Mouse (Mus musculus) G1E (cell line): Measurements from ENCODE around the gene Stat5b. TPM values are rescaled to one million over a fixed set of nuclear protein-coding genes. Genes with fewer than 3 reads are reported as not detected.

Experiments used
- ATAC-seq: 2 replicates; pipeline ENCODE4 v1.8.0; 2016; ENCODE audit warnings: mild to moderate bottlenecking; ENCODE audit not compliant: insufficient number of reproducible peaks, poor library complexity, low FRiP score, severe bottlenecking; ENCODE audit errors: extremely low read depth
- DNase-seq: peaks from one replicate; pipeline ENCODE4 v3.0.0; 2012; ENCODE audit warnings: low spot score
- H3K27me3 ChIP-seq: 2 replicates; pipeline ENCODE4 v1.6.1; 2012; ENCODE audit warnings: mild to moderate bottlenecking, low read length, inconsistent platforms; ENCODE audit not compliant: insufficient read depth
- H3K36me3 ChIP-seq: replicated peaks from 2 replicates; pipeline ENCODE3; 2012; ENCODE audit warnings: mild to moderate bottlenecking, inconsistent platforms
- H3K4me1 ChIP-seq: 2 replicates; pipeline ENCODE4 v1.6.1; 2012; ENCODE audit warnings: low read depth, low read length, inconsistent platforms, mixed read lengths; ENCODE audit not compliant: insufficient read depth
- H3K4me3 ChIP-seq: 2 replicates; pipeline ENCODE4 v1.5.1; 2012; ENCODE audit warnings: low read depth, mild to moderate bottlenecking, inconsistent platforms, low read length, moderate library complexity, mixed read lengths
- H3K9me3 ChIP-seq: replicated peaks from 2 replicates; pipeline ENCODE4 v1.6.1; 2012; ENCODE audit warnings: inconsistent platforms
- CTCF ChIP-seq: IDR thresholded peaks from 2 replicates; pipeline ENCODE4 v1.5.1; 2012; ENCODE audit warnings: low read depth, low read length, inconsistent platforms, mixed read lengths
- GATA1 ChIP-seq: IDR thresholded peaks from 2 replicates; pipeline ENCODE4 v1.6.1; 2012; ENCODE audit warnings: borderline replicate concordance, low read length, inconsistent platforms, mixed read lengths
- GATA2 ChIP-seq: IDR thresholded peaks from 2 replicates; pipeline ENCODE4 v1.6.1; 2012; ENCODE audit warnings: low read depth, low read length, inconsistent platforms, borderline replicate concordance
- POLR2AphosphoS5 ChIP-seq: IDR thresholded peaks from 2 replicates; pipeline ENCODE4 v1.6.1; 2012; ENCODE audit warnings: low read depth, low read length, inconsistent platforms; ENCODE audit not compliant: insufficient replicate concordance
- TAL1 ChIP-seq: conservative IDR thresholded peaks from 2 replicates; pipeline ENCODE4 v1.6.1; 2012; ENCODE audit warnings: low read depth, low read length, inconsistent platforms, mixed read lengths
- polyA plus RNA-seq: library from polyadenylated mRNA; stranded (reverse); fragments of >175 nt; gene quantifications from 2 replicates; pipeline ENCODE4 v1.2.3, GENCODE M21; 2012
- total RNA-seq, 2 experiments: library from RNA; stranded (forward) in 1 of 2; stranded (reverse) in 1 of 2; fragments of 200-1000 nt in 1 of 2; fragments of >200 nt in 1 of 2; fragmentation: Nextera tagmentation in 1 of 2; gene quantifications; 2 replicates each; pipeline ENCODE4 v1.2.3; 2014 to 2017

The Stat5b gene
- total and polyA plus RNA-seq, 3 experiments, result 55.9 to 93.0 (median 73.5) TPM

DNA sequence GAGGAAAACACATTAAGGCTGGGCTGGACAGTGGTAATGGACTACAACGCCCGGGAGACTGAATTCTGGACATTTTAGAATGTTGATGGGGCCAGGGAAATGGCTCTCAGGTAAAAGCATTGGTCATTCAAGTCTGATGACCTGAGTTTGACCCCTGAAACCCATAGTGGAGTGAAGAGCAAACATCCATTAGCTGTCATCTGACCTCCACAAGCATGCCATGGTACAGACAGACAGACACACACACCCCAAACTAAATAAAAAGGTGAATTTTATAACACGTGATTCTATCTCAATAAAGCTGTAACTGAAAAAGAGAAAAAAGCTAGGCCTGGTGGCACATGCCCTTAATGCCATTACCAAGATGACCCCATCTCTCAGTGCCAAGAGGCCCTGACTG, 34.2 kb downstream of the Stat5b start:
- TF ChIP-seq CTCF (no peak), POLR2AphosphoS5 (no peak), GATA1 (no peak), GATA2 (no peak), TAL1 (no peak)
- peaks cover 8% of the 10 kb centered on the region; the same call in 1 of the 2 replicates for H3K9me3 ChIP-seq
- peaks cover 67% of the 10 kb centered on the region for H3K4me1 ChIP-seq
- peaks cover 74% of the 10 kb centered on the region for H3K36me3 ChIP-seq
- DNase-seq (no peak), ATAC-seq (no peak)
- no peak overlapping the region for H3K4me3 ChIP-seq
- no peaks in the 10 kb centered on the region for H3K27me3 ChIP-seq

- no peak for TF ChIP-seq CTCF
- TF ChIP-seq TAL1, result no peak
- no peak for TF ChIP-seq GATA2
- no peak for TF ChIP-seq POLR2AphosphoS5
- TF ChIP-seq GATA1, result no peak
- Histone ChIP-seq H3K9me3 (peaks cover 8% of the 10 kb centered on the region; the same call in 1 of the 2 replicates), H3K36me3 (peaks cover 77% of the 10 kb centered on the region), H3K27me3 (no peaks in the 10 kb centered on the region), H3K4me1 (peaks cover 52% of the 10 kb centered on the region), H3K4me3 (no peak overlapping the region)
- ATAC-seq (no peak), DNase-seq (no peak)
Measured at GRCm38 (mm10) chr11:100814498-100814897, 36.0 kb downstream of the Stat5b start.

DNA sequence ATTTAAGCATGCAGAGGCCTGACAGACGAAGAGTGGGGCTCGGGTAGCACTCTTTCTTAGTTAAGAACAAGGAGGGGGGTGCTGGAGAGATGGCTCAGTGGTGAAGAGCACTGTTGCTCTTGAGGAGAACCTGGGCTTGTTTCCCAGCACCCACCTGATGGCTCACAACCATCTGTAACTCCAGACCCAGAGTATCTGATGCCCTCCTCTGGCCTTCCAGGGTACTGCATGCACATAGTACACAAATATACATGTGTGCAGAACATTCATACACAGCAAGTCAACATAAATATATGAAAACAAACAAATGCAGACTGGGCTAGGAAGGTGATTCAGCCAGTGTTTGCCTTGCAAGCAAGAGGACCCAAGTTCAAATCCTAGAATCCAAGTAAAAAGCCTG, 39.4 kb downstream of the Stat5b start:
- no peak overlapping the region for H3K4me3 ChIP-seq
- ATAC-seq (no peak), DNase-seq (no peak)
- H3K9me3 ChIP-seq, result peaks cover 8% of the 10 kb centered on the region; the same call in 1 of the 2 replicates
- no peaks in the 10 kb centered on the region for H3K27me3 ChIP-seq
- H3K4me1 ChIP-seq, result peaks cover 21% of the 10 kb centered on the region
- TF ChIP-seq GATA2 (no peak), TAL1 (no peak), CTCF (no peak), GATA1 (no peak), POLR2AphosphoS5 (no peak)
- peaks cover 80% of the 10 kb centered on the region for H3K36me3 ChIP-seq

DNA sequence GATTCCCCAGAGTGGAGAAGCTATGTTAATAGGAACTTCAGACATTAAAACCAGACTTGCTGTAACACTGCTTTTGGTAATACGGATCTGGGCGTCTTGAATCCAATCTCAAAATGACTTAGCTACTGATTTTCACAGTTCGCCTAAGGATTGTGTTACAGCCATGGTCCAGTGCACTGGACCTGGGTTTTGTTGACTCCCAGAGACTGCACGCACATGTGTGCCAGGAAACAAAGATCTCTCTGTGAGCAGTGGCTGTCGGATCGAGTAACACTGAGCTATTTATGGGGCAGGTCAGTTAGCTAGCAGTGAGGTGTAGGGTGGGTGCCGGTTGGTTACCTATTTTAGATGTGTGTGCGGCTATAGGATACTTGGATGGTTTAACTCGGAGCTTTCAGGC, 40.0 kb downstream of the Stat5b start:
- Histone ChIP-seq H3K9me3 (peaks cover 8% of the 10 kb centered on the region; the same call in 1 of the 2 replicates), H3K4me1 (peaks cover 15% of the 10 kb centered on the region), H3K4me3 (no peak overlapping the region), H3K36me3 (peaks cover 80% of the 10 kb centered on the region), H3K27me3 (no peaks in the 10 kb centered on the region)
- no peak for TF ChIP-seq CTCF
- TF ChIP-seq TAL1, result no peak
- TF ChIP-seq GATA1, result no peak
- no peak for TF ChIP-seq GATA2
- TF ChIP-seq POLR2AphosphoS5, result no peak
- no peak for ATAC-seq
- DNase-seq, result no peak

DNA sequence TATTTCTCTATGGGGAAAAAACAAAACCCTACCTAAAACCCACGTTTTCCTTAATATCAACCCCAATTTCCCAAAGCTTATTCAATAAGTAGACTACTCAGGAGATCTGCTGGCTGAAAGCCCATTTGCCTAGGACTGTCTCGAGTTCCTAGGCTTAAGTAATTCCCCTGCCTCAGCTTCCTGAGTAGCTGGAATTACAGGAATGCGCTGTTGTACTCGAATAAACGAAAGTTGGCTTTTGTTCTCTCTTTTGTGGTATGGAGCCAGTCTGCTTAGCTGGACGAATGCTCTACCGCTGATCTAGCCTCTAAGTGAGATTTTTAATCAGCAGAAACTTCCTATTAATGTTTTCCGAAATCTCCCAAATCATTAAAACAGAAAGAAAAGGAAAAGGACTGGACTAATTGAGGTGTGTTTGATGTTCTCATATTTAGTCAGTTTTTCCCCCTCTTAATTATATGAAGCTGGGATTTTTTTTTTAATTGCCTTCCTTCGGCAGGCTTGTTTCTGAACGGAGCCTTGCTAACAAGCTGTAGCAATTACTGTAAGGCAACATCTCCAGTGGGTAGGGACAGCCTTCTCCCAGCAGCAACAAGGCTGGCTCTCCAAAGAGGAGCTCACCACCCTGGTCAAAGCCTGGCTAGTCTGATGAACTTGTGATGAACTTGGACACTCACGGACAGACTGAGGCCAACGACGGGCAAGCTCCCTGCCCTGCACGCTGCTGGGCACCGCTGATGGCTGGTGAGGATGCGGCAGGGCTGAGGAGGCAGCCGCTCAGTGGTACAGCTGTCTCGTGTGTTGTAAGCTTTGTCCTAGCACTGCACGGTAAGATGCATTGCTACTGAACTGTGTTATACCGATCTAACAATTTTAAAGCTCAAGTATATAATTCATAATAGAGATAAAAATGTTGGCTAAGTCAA, 43.9 kb downstream of the Stat5b start:
- Histone ChIP-seq H3K4me1 (peaks cover 5% of the 10 kb centered on the region; the same call in 1 of the 2 replicates), H3K4me3 (no peak overlapping the region), H3K36me3 (peaks cover 95% of the 10 kb centered on the region), H3K27me3 (no peaks in the 10 kb centered on the region), H3K9me3 (peaks cover 3% of the 10 kb centered on the region; the same call in 1 of the 2 replicates)
- TF ChIP-seq CTCF (no peak), GATA2 (no peak), POLR2AphosphoS5 (no peak), GATA1 (no peak), TAL1 (no peak)
- DNase-seq (no peak), ATAC-seq (no peak)

DNA sequence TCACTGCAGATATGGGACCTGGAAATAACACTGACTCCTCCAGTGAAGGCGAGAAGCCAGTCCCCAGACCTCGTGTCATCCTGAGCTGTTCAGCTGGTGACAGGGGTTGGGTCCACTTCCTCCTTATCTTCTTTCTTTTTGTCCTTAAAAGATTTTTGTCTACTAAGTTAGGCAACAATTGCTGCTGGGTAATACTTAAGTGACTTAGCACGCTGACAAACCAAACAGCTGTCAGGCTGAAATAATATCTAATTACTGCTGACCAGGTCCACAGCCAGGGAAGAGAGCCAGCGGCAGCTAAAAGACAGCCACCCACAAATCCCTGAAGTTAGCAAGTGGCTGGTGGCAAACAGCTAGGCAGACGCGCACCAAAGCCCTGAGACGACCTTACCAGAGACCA, 45.0 kb downstream of the Stat5b start:
- peaks cover 95% of the 10 kb centered on the region for H3K36me3 ChIP-seq
- ATAC-seq, result no peak
- no peaks in the 10 kb centered on the region for H3K27me3 ChIP-seq
- DNase-seq, result no peak
- H3K4me3 ChIP-seq, result no peak overlapping the region
- peaks cover 5% of the 10 kb centered on the region; the same call in 1 of the 2 replicates for H3K4me1 ChIP-seq
- TF ChIP-seq POLR2AphosphoS5, result no peak
- no peak for TF ChIP-seq TAL1
- TF ChIP-seq CTCF, result no peak
- no peak for TF ChIP-seq GATA1
- no peak for TF ChIP-seq GATA2
- no peaks in the 10 kb centered on the region; the same call in 1 of the 2 replicates for H3K9me3 ChIP-seq
